In genomic region chr12:99636234-99636633, GRCm38 (mm10) we compare ENCODE assay signal across 22 mouse cellular contexts.
DNase-seq lines count a peak whose midpoint lies in the region; ATAC-seq and TF ChIP-seq lines count a peak whose summit lies in the region.
"Had no signal": no experiment of that assay in that cellular context is flagged by ENCODE, and none has a peak within 500 bp of the region (broad histone marks: within the 10 kb centered on the region; RNA-seq: fewer than 3 reads in every experiment).

No protein-coding gene starts in this region.

- TF ChIP-seq CTCF in intestine, postnatal 0 days (IDR thresholded peaks at IDR 0.05; ENCODE audit: low read depth) = peak; percentile 27; the same call in 1 of the 2 replicates
- TF ChIP-seq CTCF in brain, embryonic 14.5 days (IDR thresholded peaks at IDR 0.05; ENCODE audit: borderline replicate concordance, extremely low read depth, insufficient read depth, insufficient read length) = peak; percentile 24; the same call in 1 of the 2 replicates

- H3K4me3 ChIP-seq in forebrain, embryonic 11.5 days (ENCODE audit: low read depth, low read length) = no peak overlapping the region
- no peak overlapping the region for H3K4me3 ChIP-seq in forebrain, embryonic 15.5 days
- no peak overlapping the region for H3K4me3 ChIP-seq in intestine, postnatal 0 days (ENCODE audit: low read depth, low read length)
- H3K4me3 ChIP-seq in intestine, embryonic 16.5 days (ENCODE audit: low read length) = no peak overlapping the region
- H3K4me3 ChIP-seq in midbrain, embryonic 11.5 days (ENCODE audit: low read depth, low read length) = no peak overlapping the region
- no peak overlapping the region for H3K4me3 ChIP-seq in midbrain, embryonic 16.5 days (ENCODE audit: low read depth, low read length)
- H3K4me3 ChIP-seq: heart, embryonic 13.5 days; limb, embryonic 15.5 days; midbrain, embryonic 13.5 days had no signal

- H3K27me3 ChIP-seq in forebrain, embryonic 11.5 days (ENCODE audit: control insufficient read depth, insufficient read depth, low read length) = peaks cover 2% of the 10 kb centered on the region
- H3K27me3 ChIP-seq in forebrain, embryonic 15.5 days = no peaks in the 10 kb centered on the region
- no peaks in the 10 kb centered on the region for H3K27me3 ChIP-seq in intestine, postnatal 0 days (replicated peaks; ENCODE audit: control insufficient read depth, insufficient read depth, low read length)
- no peaks in the 10 kb centered on the region for H3K27me3 ChIP-seq in intestine, embryonic 16.5 days (replicated peaks; ENCODE audit: control insufficient read depth, insufficient read depth, low read length)
- no peaks in the 10 kb centered on the region for H3K27me3 ChIP-seq in midbrain, embryonic 11.5 days (ENCODE audit: control insufficient read depth, insufficient read depth, low read length)
- H3K27me3 ChIP-seq in midbrain, embryonic 16.5 days (ENCODE audit: control insufficient read depth, insufficient read depth, low read depth, low read length) = no peaks in the 10 kb centered on the region
- H3K27me3 ChIP-seq: heart, embryonic 13.5 days; limb, embryonic 15.5 days; midbrain, embryonic 13.5 days had no signal

- DNase-seq in forebrain, embryonic 11.5 days (ENCODE audit: low spot score) = peak; percentile 17
- peak; percentile 4 for DNase-seq in midbrain, embryonic 11.5 days (ENCODE audit: low spot score, missing footprints)
- no peak for DNase-seq in brain, embryonic 14.5 days (ENCODE audit: low read depth)
- DNase-seq in adrenal gland, postnatal 10 days = no peak
- DNase-seq: adrenal gland, adult 2 months; cerebellum, adult 11 months; cerebellum, postnatal 36 days; gastrocnemius, postnatal 14 days; heart, postnatal 36 days; kidney, postnatal 10 days; layer of hippocampus, adult 9-11 months; lung, embryonic 14.5 days; retina, postnatal 1 day; right cerebral cortex, postnatal 4 days had no signal

- no peak for ATAC-seq in forebrain, embryonic 11.5 days (replicated peaks; ENCODE audit: low FRiP score)
- ATAC-seq in forebrain, embryonic 15.5 days (replicated peaks) = no peak
- no peak for ATAC-seq in intestine, postnatal 0 days
- no peak for ATAC-seq in intestine, embryonic 16.5 days
- ATAC-seq in midbrain, embryonic 11.5 days (ENCODE audit: low FRiP score) = no peak
- no peak for ATAC-seq in midbrain, embryonic 16.5 days
- ATAC-seq: forebrain, embryonic 16.5 days; midbrain, embryonic 13.5 days had no signal

- H3K27ac ChIP-seq in forebrain, embryonic 11.5 days (ENCODE audit: low read depth, low read length) = no peak overlapping the region
- H3K27ac ChIP-seq in forebrain, embryonic 15.5 days (replicated peaks) = no peak overlapping the region
- H3K27ac ChIP-seq in intestine, postnatal 0 days (ENCODE audit: low read depth, low read length) = no peak overlapping the region
- H3K27ac ChIP-seq in intestine, embryonic 16.5 days (ENCODE audit: low read length) = no peak overlapping the region
- no peak overlapping the region for H3K27ac ChIP-seq in midbrain, embryonic 11.5 days (ENCODE audit: low read depth, low read length)
- H3K27ac ChIP-seq in midbrain, embryonic 16.5 days (ENCODE audit: low read length) = no peak overlapping the region
- H3K27ac ChIP-seq: heart, embryonic 13.5 days; limb, embryonic 15.5 days; midbrain, embryonic 13.5 days had no signal

- H3K9ac ChIP-seq in forebrain, embryonic 11.5 days (ENCODE audit: low read length) = no peak overlapping the region
- H3K9ac ChIP-seq in forebrain, embryonic 15.5 days (replicated peaks) = no peak overlapping the region
- no peak overlapping the region for H3K9ac ChIP-seq in intestine, postnatal 0 days (ENCODE audit: low read depth, low read length)
- H3K9ac ChIP-seq in intestine, embryonic 16.5 days (ENCODE audit: low read depth, low read length) = no peak overlapping the region
- H3K9ac ChIP-seq in midbrain, embryonic 11.5 days (ENCODE audit: low read length) = no peak overlapping the region
- H3K9ac ChIP-seq in midbrain, embryonic 16.5 days (ENCODE audit: low read depth, low read length) = no peak overlapping the region
- H3K9ac ChIP-seq: heart, embryonic 13.5 days; limb, embryonic 15.5 days; lung, embryonic 14.5 days; midbrain, embryonic 13.5 days had no signal

- H3K4me2 ChIP-seq in forebrain, embryonic 11.5 days (ENCODE audit: low read depth, low read length, severe bottlenecking) = no peak overlapping the region
- no peak overlapping the region for H3K4me2 ChIP-seq in forebrain, embryonic 15.5 days (replicated peaks)
- no peak overlapping the region for H3K4me2 ChIP-seq in intestine, postnatal 0 days (replicated peaks; ENCODE audit: low read depth)
- no peak overlapping the region for H3K4me2 ChIP-seq in intestine, embryonic 16.5 days (ENCODE audit: low read depth, low read length)
- no peak overlapping the region for H3K4me2 ChIP-seq in midbrain, embryonic 11.5 days
- no peak overlapping the region for H3K4me2 ChIP-seq in midbrain, embryonic 16.5 days (ENCODE audit: low read length)
- H3K4me2 ChIP-seq: heart, embryonic 13.5 days; limb, embryonic 15.5 days; lung, embryonic 14.5 days; midbrain, embryonic 13.5 days had no signal

- H3K9me3 ChIP-seq in forebrain, embryonic 11.5 days (ENCODE audit: control insufficient read depth, low read length) = no peaks in the 10 kb centered on the region
- H3K9me3 ChIP-seq in forebrain, embryonic 15.5 days = no peaks in the 10 kb centered on the region
- no peaks in the 10 kb centered on the region for H3K9me3 ChIP-seq in intestine, postnatal 0 days (ENCODE audit: control insufficient read depth)
- H3K9me3 ChIP-seq in intestine, embryonic 16.5 days (ENCODE audit: control insufficient read depth, low read length) = no peaks in the 10 kb centered on the region; the same call in 1 of the 2 replicates
- H3K9me3 ChIP-seq in midbrain, embryonic 11.5 days (ENCODE audit: control insufficient read depth, low read length) = peaks cover 2% of the 10 kb centered on the region; the same call in 1 of the 2 replicates
- H3K9me3 ChIP-seq in midbrain, embryonic 16.5 days (replicated peaks; ENCODE audit: control insufficient read depth, low read length, poor library complexity, severe bottlenecking) = no peaks in the 10 kb centered on the region
- H3K9me3 ChIP-seq: heart, embryonic 13.5 days; limb, embryonic 15.5 days; midbrain, embryonic 13.5 days had no signal

- H3K4me1 ChIP-seq in forebrain, embryonic 11.5 days (replicated peaks; ENCODE audit: control insufficient read depth, insufficient read depth, low read length) = peaks cover 15% of the 10 kb centered on the region; the same call in 1 of the 2 replicates
- peaks cover 18% of the 10 kb centered on the region for H3K4me1 ChIP-seq in forebrain, embryonic 15.5 days
- no peaks in the 10 kb centered on the region for H3K4me1 ChIP-seq in intestine, postnatal 0 days (replicated peaks; ENCODE audit: control insufficient read depth, insufficient read depth, low read length)
- H3K4me1 ChIP-seq in intestine, embryonic 16.5 days (ENCODE audit: control insufficient read depth, insufficient read depth, low read length) = no peaks in the 10 kb centered on the region
- H3K4me1 ChIP-seq in midbrain, embryonic 11.5 days (ENCODE audit: control insufficient read depth, insufficient read depth, low read length) = peaks cover 17% of the 10 kb centered on the region
- H3K4me1 ChIP-seq in midbrain, embryonic 16.5 days (ENCODE audit: control insufficient read depth, insufficient read depth, low read length) = peaks cover 17% of the 10 kb centered on the region

- no peaks in the 10 kb centered on the region for H3K36me3 ChIP-seq in forebrain, embryonic 11.5 days (ENCODE audit: control insufficient read depth, insufficient read depth, low read length)
- H3K36me3 ChIP-seq in forebrain, embryonic 15.5 days = no peaks in the 10 kb centered on the region
- H3K36me3 ChIP-seq in intestine, postnatal 0 days (ENCODE audit: control insufficient read depth, insufficient read depth) = no peaks in the 10 kb centered on the region
- no peaks in the 10 kb centered on the region for H3K36me3 ChIP-seq in intestine, embryonic 16.5 days (ENCODE audit: control insufficient read depth, insufficient read depth, low read length)
- H3K36me3 ChIP-seq in midbrain, embryonic 11.5 days (ENCODE audit: control insufficient read depth, insufficient read depth, low read length) = no peaks in the 10 kb centered on the region
- no peaks in the 10 kb centered on the region for H3K36me3 ChIP-seq in midbrain, embryonic 16.5 days (ENCODE audit: control insufficient read depth, insufficient read depth, low read length)
- H3K36me3 ChIP-seq: heart, embryonic 13.5 days; limb, embryonic 15.5 days; midbrain, embryonic 13.5 days had no signal

- 81% methylated on average over 3 of the region's 3 CpGs for WGBS in forebrain, embryonic 11.5 days
- WGBS in forebrain, embryonic 15.5 days = 89% methylated on average over 3 of the region's 3 CpGs
- 86% methylated on average over 3 of the region's 3 CpGs for WGBS in intestine, postnatal 0 days
- 82% methylated on average over 3 of the region's 3 CpGs for WGBS in intestine, embryonic 16.5 days
- 80% methylated on average over 3 of the region's 3 CpGs for WGBS in midbrain, embryonic 11.5 days
- 86% methylated on average over 3 of the region's 3 CpGs for WGBS in midbrain, embryonic 16.5 days

- TF ChIP-seq POLR2A in brain, embryonic 14.5 days (IDR thresholded peaks at IDR 0.05; ENCODE audit: borderline replicate concordance, extremely low read depth, insufficient read depth, insufficient read length, poor library complexity, severe bottlenecking) = no peak

Comparison
In these comparisons a context has a peak if more than half of its experiments do, and no peak if none do; other contexts are left out.
1. DNase-seq: peak in forebrain, embryonic 11.5 days (single experiment) and midbrain, embryonic 11.5 days (single experiment); none in brain, embryonic 14.5 days (single experiment) and adrenal gland, postnatal 10 days (single experiment).